Mouse (Mus musculus) spleen, postnatal 10 days (tissue): ENCODE measurements around the gene Tbl2.

Experiments used
- DNase-seq, 2 experiments: peaks; one replicate each; pipeline ENCODE4 v3.0.0; 2021 to 2022; ENCODE audit warnings: low spot score in 2 of 2

The Tbl2 gene

GRCm38 (mm10) chr5:135149820-135150178 lies 342 bp downstream of the Tbl2 start:
- no peak for DNase-seq

- DNase-seq: no peak
These were observed 7.0 kb downstream of the Tbl2 start for GRCm38 (mm10) chr5:135156496-135156895.

GRCm38 (mm10) chr5:135161221-135161620 lies 11.8 kb downstream of the Tbl2 start:
- DNase-seq: no peak

- no peak for DNase-seq
These were observed 12.2 kb downstream of the Tbl2 start for GRCm38 (mm10) chr5:135161650-135162049.

- no peak for DNase-seq
These were observed 12.9 kb downstream of the Tbl2 start for GRCm38 (mm10) chr5:135162361-135162760.

GRCm38 (mm10) chr5:135162821-135163220 lies 13.4 kb downstream of the Tbl2 start:
- no peak for DNase-seq

GRCm38 (mm10) chr5:135166909-135167308 lies 17.5 kb downstream of the Tbl2 start:
- no peak for DNase-seq

GRCm38 (mm10) chr5:135167469-135167868 lies 18.0 kb downstream of the Tbl2 start:
- DNase-seq: no peak

GRCm38 (mm10) chr5:135168063-135169062 lies 18.9 kb downstream of the Tbl2 start, which contains the start of gene Bcl7b:
Gene Bcl7b, plus strand, starts transcription at chr5:135168283.
- DNase-seq: peak; percentile 88 to 97

GRCm38 (mm10) chr5:135169479-135169878 lies 20.0 kb downstream of the Tbl2 start:
- no peak for DNase-seq

GRCm38 (mm10) chr5:135171688-135172220 lies 22.3 kb downstream of the Tbl2 start:
- DNase-seq: no peak

- DNase-seq: no peak
These were observed 23.5 kb downstream of the Tbl2 start for GRCm38 (mm10) chr5:135172986-135173385.

GRCm38 (mm10) chr5:135175086-135175485 lies 25.6 kb downstream of the Tbl2 start:
- no peak for DNase-seq

- no peak for DNase-seq
These were observed 29.1 kb downstream of the Tbl2 start for GRCm38 (mm10) chr5:135178523-135178922.

GRCm38 (mm10) chr5:135178996-135179395 lies 29.5 kb downstream of the Tbl2 start:
- no peak for DNase-seq

- no peak for DNase-seq
These were observed 30.2 kb downstream of the Tbl2 start for GRCm38 (mm10) chr5:135179616-135180015.

GRCm38 (mm10) chr5:135180796-135181195 lies 31.3 kb downstream of the Tbl2 start:
- no peak for DNase-seq

- no peak for DNase-seq
These were observed 32.3 kb downstream of the Tbl2 start for GRCm38 (mm10) chr5:135181776-135182175.

GRCm38 (mm10) chr5:135183131-135183861 lies 33.8 kb downstream of the Tbl2 start:
- no peak for DNase-seq

- no peak for DNase-seq
These were observed 35.6 kb downstream of the Tbl2 start for GRCm38 (mm10) chr5:135185016-135185415.

- peak in 1 of 2 experiments; percentile 56 for DNase-seq
These were observed 36.1 kb downstream of the Tbl2 start for GRCm38 (mm10) chr5:135185596-135185995.

GRCm38 (mm10) chr5:135186231-135186620 lies 36.8 kb downstream of the Tbl2 start:
- no peak for DNase-seq
